In the genomic region with DNA sequence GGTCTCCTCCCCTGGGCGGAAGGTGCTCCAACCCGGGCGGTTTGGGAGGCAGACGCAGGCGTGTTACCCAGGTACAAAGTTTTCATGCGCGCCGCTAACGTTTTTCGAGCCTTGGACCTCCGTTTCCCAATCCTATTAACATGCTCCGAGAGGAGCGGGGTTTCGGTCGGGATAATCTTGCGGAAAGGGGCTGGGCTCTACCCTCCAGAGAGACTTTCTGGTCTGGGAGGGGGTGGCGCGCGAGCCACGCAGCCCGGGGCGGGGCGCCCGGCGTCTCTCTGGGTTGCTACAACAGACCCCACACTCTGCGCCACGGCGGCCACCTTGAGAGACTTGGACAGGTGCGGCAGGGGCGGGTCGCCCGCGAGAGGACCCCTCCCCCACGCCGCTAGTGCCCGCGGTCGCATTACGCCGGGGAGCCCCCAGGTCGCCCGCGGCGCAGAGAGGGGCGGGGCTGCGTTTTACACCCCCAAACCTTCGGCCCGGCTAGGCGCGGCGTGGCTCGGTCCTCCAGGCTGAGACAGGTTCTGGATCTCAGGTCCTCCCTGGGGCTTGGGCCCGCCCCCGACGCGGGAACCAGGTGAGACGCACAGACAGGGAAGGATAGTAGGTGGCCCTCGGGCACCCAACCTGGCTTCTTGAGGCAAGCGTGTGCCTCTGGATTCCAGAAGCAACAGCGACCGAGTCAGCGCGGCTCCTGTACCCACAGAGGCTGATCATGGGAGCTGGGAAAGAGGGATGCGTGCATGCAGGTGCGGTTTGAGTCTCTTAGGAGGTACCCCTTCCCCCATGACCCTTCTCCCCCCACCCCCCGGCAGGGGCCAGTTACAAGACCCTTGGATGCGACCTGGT, we compare ENCODE assay signal across 8 mouse cellular contexts. TPM values are rescaled to one million over a fixed set of nuclear protein-coding genes. Genes with fewer than 3 reads are reported as not detected.
DNase-seq lines count a peak whose midpoint lies in the region; ATAC-seq and TF ChIP-seq lines count a peak whose summit lies in the region.

No protein-coding gene starts in this region.

- H3K9me3 ChIP-seq in embryonic facial prominence, embryonic 11.5 days (replicated peaks; ENCODE audit: control insufficient read depth, low read length) = no peaks in the 10 kb centered on the region

- no peaks in the 10 kb centered on the region for H3K4me1 ChIP-seq in embryonic facial prominence, embryonic 11.5 days (ENCODE audit: control insufficient read depth, insufficient read depth, low read length)
- no peaks in the 10 kb centered on the region for H3K4me1 ChIP-seq in lung, adult 2 months (ENCODE audit: control insufficient read depth, insufficient read depth, low read length)
- H3K4me1 ChIP-seq in small intestine, adult 2 months (ENCODE audit: control insufficient read depth, insufficient read depth, insufficient read length, low read length) = peaks cover 9% of the 10 kb centered on the region

- no peak for TF ChIP-seq CTCF in lung, adult 2 months (IDR thresholded peaks at IDR 0.05; ENCODE audit: insufficient read depth, low read length)
- TF ChIP-seq CTCF in small intestine, adult 2 months (IDR thresholded peaks at IDR 0.05; ENCODE audit: extremely low read depth, insufficient read length, insufficient replicate concordance, low read depth, low read length) = no peak

- peak overlapping the region; percentile 47 for H3K4me3 ChIP-seq in embryonic facial prominence, embryonic 11.5 days (ENCODE audit: low read depth, low read length)
- peak overlapping the region; percentile 32 for H3K4me3 ChIP-seq in lung, adult 2 months (replicated peaks; ENCODE audit: extremely low read depth, low read depth, low read length)
- peak overlapping the region; percentile 77 for H3K4me3 ChIP-seq in small intestine, adult 2 months (ENCODE audit: low read depth, low read length)

- peaks cover 47% of the 10 kb centered on the region for H3K27me3 ChIP-seq in embryonic facial prominence, embryonic 11.5 days (ENCODE audit: control insufficient read depth, insufficient read depth, low read length)
- 0 out of 2 replicates have a peak, but pooled peaks cover 5% of the 10 kb centered on the region for H3K27me3 ChIP-seq in small intestine, adult 2 months (ENCODE audit: control insufficient read depth, insufficient read depth, low read length)

- H3K4me2 ChIP-seq in embryonic facial prominence, embryonic 11.5 days (ENCODE audit: low read depth, low read length) = peak overlapping the region; percentile 91

- peak; percentile 30; the same call in 1 of the 2 replicates for ATAC-seq in embryonic facial prominence, embryonic 11.5 days (replicated peaks; ENCODE audit: insufficient number of reproducible peaks, low FRiP score, low TSS enrichment, low read depth)

- DNase-seq in right cerebral cortex, postnatal 4 days = peak; percentile 18
- DNase-seq in right cerebral cortex, postnatal 25 days = no peak
- peak; percentile 33 for DNase-seq in embryonic facial prominence, embryonic 11.5 days (ENCODE audit: low spot score)
- DNase-seq in kidney, adult 18-20 months = peak; percentile 74
- peak; percentile 50 for DNase-seq in lung, adult 2 months
- DNase-seq in spleen, postnatal 36 days (ENCODE audit: low spot score in 2 of 2) = no peak
- no peak for DNase-seq in layer of hippocampus, postnatal 36 days

- H3K9ac ChIP-seq in embryonic facial prominence, embryonic 11.5 days (replicated peaks; ENCODE audit: low read length) = no peak overlapping the region; the same call in 1 of the 2 replicates

- H3K36me3 ChIP-seq in embryonic facial prominence, embryonic 11.5 days (replicated peaks; ENCODE audit: control insufficient read depth, insufficient read depth, low read depth, low read length) = no peaks in the 10 kb centered on the region
- H3K36me3 ChIP-seq in small intestine, adult 2 months (ENCODE audit: control insufficient read depth, insufficient read depth, low read length) = no peaks in the 10 kb centered on the region

- WGBS in embryonic facial prominence, embryonic 11.5 days = under 1% methylated on average over 61 of the region's 67 CpGs
- WGBS in lung, adult 2 months = 1% methylated on average over 67 of the region's 67 CpGs
- WGBS in small intestine, adult 2 months = 2% methylated on average over 67 of the region's 67 CpGs

- H3K27ac ChIP-seq in embryonic facial prominence, embryonic 11.5 days (replicated peaks; ENCODE audit: low read depth, low read length) = no peak overlapping the region
- H3K27ac ChIP-seq in small intestine, adult 2 months (ENCODE audit: insufficient read depth, low read depth, low read length) = peak overlapping the region; percentile 54

- TF ChIP-seq POLR2A in lung, adult 2 months (IDR thresholded peaks at IDR 0.05; ENCODE audit: borderline replicate concordance, extremely low read depth, low read depth, low read length) = no peak
- TF ChIP-seq POLR2A in small intestine, adult 2 months (IDR thresholded peaks at IDR 0.05; ENCODE audit: low read depth, low read length) = no peak

RNA-seq across cellular contexts. Expression of a gene that starts 23.7 kb away (rescaled TPM):
- polyA plus RNA-seq in embryonic facial prominence, embryonic 11.5 days (2014; fragmentation: Nextera tagmentation; extraction: Ambion mirVana) = 0.98 and 1.3 TPM in 2 replicates
- polyA plus RNA-seq in lung, adult 2 months (2012; rRNA removed) = 3.4 and 3.5 TPM in 2 replicates
- 2.1 and 2.4 TPM in 2 replicates for polyA plus RNA-seq in small intestine, adult 2 months (2012; rRNA removed)
- 100 to 1,000 TPM; 121 to 138 TPM for total RNA-seq in layer of hippocampus, postnatal 36 days (2021)

Comparison
In these comparisons a context has a peak if more than half of its experiments do, and no peak if none do; other contexts are left out.
1. DNase-seq: peak in right cerebral cortex, postnatal 4 days (single experiment), embryonic facial prominence, embryonic 11.5 days (single experiment), kidney, adult 18-20 months (single experiment) and lung, adult 2 months (single experiment); none in right cerebral cortex, postnatal 25 days (single experiment), spleen, postnatal 36 days (0 of 2) and layer of hippocampus, postnatal 36 days (0 of 2).
2. Peak in every context shown above with its lines, with median percentiles within 50 percentile points of each other: H3K4me3 ChIP-seq.